Mouse (Mus musculus) heart, embryonic 12.5 days (tissue): ENCODE data around the gene Ica1. TPM values are rescaled to one million over a fixed set of nuclear protein-coding genes. Genes with fewer than 3 reads are reported as not detected.

Experiments
- ATAC-seq: fragments of 200-750 bp; cut with Nextera tagmentation; 2 replicates; pipeline ENCODE4 v1.8.0; 2017; ENCODE audit warnings: moderate TSS enrichment, moderate library complexity; ENCODE audit not compliant: insufficient number of reproducible peaks, low FRiP score
- H3K27ac ChIP-seq: fragments of 300-500 bp; sonication (generic); 2 replicates; pipeline ENCODE4 v1.5.1; 2016; ENCODE audit warnings: mild to moderate bottlenecking, moderate library complexity; ENCODE audit not compliant: poor library complexity, severe bottlenecking
- H3K27me3 ChIP-seq: fragments of 300-500 bp; sonication (generic); replicated peaks from 2 replicates; pipeline ENCODE4 v1.6.1; 2016; ENCODE audit warnings: mild to moderate bottlenecking, moderate library complexity
- H3K36me3 ChIP-seq: fragments of 300-500 bp; sonication (generic); 2 replicates; pipeline ENCODE4 v1.6.1; 2016; ENCODE audit warnings: mild to moderate bottlenecking, moderate library complexity
- H3K4me1 ChIP-seq: fragments of 300-500 bp; sonication (generic); replicated peaks from 2 replicates; pipeline ENCODE4 v1.6.1; 2016; ENCODE audit warnings: mild to moderate bottlenecking
- H3K4me2 ChIP-seq: fragments of 300-500 bp; sonication (generic); 2 replicates; pipeline ENCODE4 v1.6.1; 2016; ENCODE audit warnings: mild to moderate bottlenecking, moderate library complexity
- H3K4me3 ChIP-seq: fragments of 300-500 bp; sonication (generic); 2 replicates; pipeline ENCODE4 v1.5.1; 2016; ENCODE audit warnings: mild to moderate bottlenecking
- H3K9ac ChIP-seq: fragments of 300-500 bp; sonication (generic); 2 replicates; pipeline ENCODE4 v1.6.1; 2016; ENCODE audit warnings: mild to moderate bottlenecking, moderate library complexity
- H3K9me3 ChIP-seq: fragments of 300-500 bp; sonication (generic); replicated peaks from 2 replicates; pipeline ENCODE4 v1.6.1; 2016; ENCODE audit warnings: mild to moderate bottlenecking, moderate library complexity
- WGBS: fragments of 180-500 bp; shearing (Covaris S2); methylation state at CpG from one replicate; pipeline ENCODE4 v1.1.7; 2016; 5-methylcytosine and 5-hydroxymethylcytosine counted together
- polyA plus RNA-seq: library from polyadenylated mRNA; unstranded; fragments of >200 nt; fragmentation: Nextera tagmentation; extraction: Ambion mirVana; gene quantifications from 2 replicates; pipeline ENCODE4 v1.2.1, GENCODE M21; 2016

The Ica1 gene
- polyA plus RNA-seq, 1 experiment from 2014 or later, result 30.5 TPM

DNA sequence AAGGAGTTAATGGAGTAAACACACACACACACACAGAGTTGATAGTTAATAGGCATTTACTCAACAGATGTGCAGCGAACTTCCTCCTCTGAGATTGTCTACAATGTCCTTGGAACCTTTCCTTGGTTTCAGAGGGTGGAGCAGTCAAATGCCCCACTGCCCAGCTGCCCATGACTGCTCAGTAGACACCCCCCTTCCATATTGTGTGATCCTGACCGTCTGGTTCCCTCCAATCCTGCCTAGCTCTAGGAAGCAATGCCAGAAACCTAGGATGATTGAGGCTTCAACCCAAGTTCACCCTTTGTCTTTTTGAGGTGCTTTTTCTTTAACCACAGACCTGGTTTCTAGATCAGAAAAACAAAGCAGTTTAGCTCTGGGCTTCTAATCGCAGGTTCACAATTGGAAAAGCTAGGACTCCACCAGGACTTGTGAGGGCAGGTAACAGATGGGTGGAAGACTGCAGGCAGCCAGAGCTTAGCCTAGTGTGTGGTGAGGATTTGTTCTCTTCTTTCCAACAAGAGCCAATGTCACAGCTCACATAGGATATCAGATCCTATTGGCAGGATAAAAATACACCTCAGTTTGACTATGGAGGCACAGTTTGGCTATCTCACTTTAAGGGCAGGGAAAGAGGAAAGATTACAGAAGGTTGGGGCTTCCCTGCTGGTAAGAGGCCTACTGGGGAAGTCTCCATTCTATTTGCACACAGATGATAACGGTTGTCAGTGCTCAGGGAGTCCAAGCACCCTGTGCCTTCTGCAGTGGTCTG, 158.5 kb downstream of the Ica1 start:
- no peak for ATAC-seq
- Histone ChIP-seq H3K9me3 (0 out of 2 replicates have a peak, but pooled peaks cover 2% of the 10 kb centered on the region), H3K9ac (no peak overlapping the region), H3K4me2 (no peak overlapping the region), H3K27ac (no peak overlapping the region), H3K36me3 (no peaks in the 10 kb centered on the region), H3K4me3 (no peak overlapping the region), H3K27me3 (no peaks in the 10 kb centered on the region), H3K4me1 (peaks cover 7% of the 10 kb centered on the region; the same call in 1 of the 2 replicates)
- 69% methylated on average over 4 of the region's 4 CpGs for WGBS

DNA sequence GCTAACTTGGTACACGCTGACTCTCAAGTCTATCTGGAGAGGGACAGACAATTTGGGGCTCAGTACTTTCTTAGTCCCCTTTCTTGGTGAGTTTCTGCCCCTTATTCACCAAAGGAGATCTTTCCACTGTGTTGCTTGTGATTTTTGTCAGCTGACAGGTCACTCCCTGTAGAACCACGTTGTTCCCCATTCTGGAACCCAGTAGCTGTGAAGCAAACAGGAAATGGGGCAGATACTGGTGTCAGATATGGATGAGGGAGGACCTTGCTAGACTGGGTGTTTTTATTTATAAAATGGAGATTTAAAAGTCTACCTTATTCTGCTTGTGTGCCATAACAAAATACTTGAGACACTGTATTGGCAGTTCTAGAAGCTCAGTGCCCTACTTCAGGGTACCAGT, 160.9 kb downstream of the Ica1 start:
- no peak overlapping the region for H3K9ac ChIP-seq
- H3K4me1 ChIP-seq, result peaks cover 7% of the 10 kb centered on the region; the same call in 1 of the 2 replicates
- no peak for ATAC-seq
- H3K36me3 ChIP-seq, result no peaks in the 10 kb centered on the region
- 55% methylated on average over 2 of the region's 2 CpGs for WGBS
- H3K27ac ChIP-seq, result no peak overlapping the region
- H3K27me3 ChIP-seq, result no peaks in the 10 kb centered on the region
- H3K4me2 ChIP-seq, result no peak overlapping the region
- H3K9me3 ChIP-seq, result 0 out of 2 replicates have a peak, but pooled peaks cover 2% of the 10 kb centered on the region
- no peak overlapping the region for H3K4me3 ChIP-seq

DNA sequence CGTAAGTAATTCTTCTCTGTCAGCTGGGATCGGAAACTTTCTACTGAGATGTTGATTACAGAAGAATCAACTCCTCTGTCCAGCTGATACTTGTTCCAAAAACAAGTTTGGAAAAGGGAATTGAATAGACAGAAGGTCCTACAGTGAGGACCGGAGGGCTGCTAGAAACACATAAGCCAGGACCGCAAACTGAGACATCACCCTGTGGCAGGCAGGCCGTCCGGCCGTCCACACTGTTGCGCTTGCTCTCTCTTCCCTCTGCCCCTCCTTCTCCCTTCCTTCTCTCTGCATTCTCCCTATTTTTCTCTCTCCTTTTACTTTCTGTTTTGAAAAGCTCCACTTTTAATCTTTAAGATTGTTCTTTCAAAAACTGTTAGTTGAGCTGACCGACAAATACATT, 186.6 kb downstream of the Ica1 start:
- H3K27ac ChIP-seq, result no peak overlapping the region
- no peak overlapping the region for H3K4me2 ChIP-seq
- no peaks in the 10 kb centered on the region for H3K27me3 ChIP-seq
- H3K4me3 ChIP-seq, result no peak overlapping the region
- H3K9ac ChIP-seq, result no peak overlapping the region
- no peaks in the 10 kb centered on the region for H3K9me3 ChIP-seq
- ATAC-seq, result no peak
- no peaks in the 10 kb centered on the region for H3K4me1 ChIP-seq
- 80% methylated on average over 9 of the region's 9 CpGs for WGBS
- H3K36me3 ChIP-seq, result peaks cover 7% of the 10 kb centered on the region

DNA sequence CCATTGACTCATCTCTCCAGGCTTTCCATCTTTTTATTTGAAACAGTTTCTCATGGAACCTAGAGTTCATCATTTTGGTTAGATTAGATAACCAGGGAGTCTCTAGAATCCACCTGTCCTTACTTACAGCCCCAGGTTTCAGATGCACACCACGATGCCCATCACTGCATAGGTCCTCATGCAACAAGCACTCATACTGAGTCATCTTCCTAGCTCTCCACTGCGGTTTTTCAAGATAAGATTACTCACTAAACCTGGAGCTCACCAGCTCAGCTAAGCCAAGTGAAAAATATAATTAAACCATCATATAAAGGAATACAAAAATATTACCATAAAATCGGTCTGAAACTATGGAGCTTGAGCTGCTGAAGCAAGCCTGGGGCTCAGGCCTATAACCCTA, 194.4 kb downstream of the Ica1 start:
- no peak for ATAC-seq
- Histone ChIP-seq H3K9ac (no peak overlapping the region), H3K4me1 (no peaks in the 10 kb centered on the region; the same call in 1 of the 2 replicates), H3K27ac (no peak overlapping the region), H3K9me3 (no peaks in the 10 kb centered on the region), H3K4me2 (no peak overlapping the region), H3K27me3 (no peaks in the 10 kb centered on the region), H3K4me3 (no peak overlapping the region), H3K36me3 (peaks cover 9% of the 10 kb centered on the region)
- WGBS, result 64% methylated on average over 3 of the region's 3 CpGs

DNA sequence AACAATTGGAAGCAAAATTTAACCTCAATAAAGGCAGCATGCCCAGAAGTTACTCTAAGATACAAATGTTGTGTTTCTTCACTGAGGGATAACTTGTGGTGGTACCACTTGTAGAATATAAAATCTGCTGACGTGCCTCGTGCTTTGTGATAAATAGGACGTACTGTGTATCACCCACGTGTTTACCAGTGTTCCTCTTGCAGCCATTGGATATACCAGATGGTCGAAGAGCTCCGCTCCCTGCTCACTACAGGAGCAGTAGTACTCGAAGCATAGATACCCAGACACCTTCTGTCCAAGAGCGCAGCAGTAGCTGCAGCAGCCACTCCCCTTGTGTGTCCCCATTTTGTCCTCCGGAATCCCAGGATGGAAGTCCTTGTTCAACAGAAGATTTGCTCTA, 195.9 kb downstream of the Ica1 start:
- H3K9me3 ChIP-seq, result no peaks in the 10 kb centered on the region
- H3K27ac ChIP-seq, result no peak overlapping the region
- ATAC-seq, result no peak
- H3K4me3 ChIP-seq, result no peak overlapping the region
- no peak overlapping the region for H3K9ac ChIP-seq
- no peaks in the 10 kb centered on the region for H3K27me3 ChIP-seq
- peaks cover 9% of the 10 kb centered on the region for H3K36me3 ChIP-seq
- WGBS, result 91% methylated on average over 9 of the region's 9 CpGs
- no peaks in the 10 kb centered on the region; the same call in 1 of the 2 replicates for H3K4me1 ChIP-seq
- no peak overlapping the region for H3K4me2 ChIP-seq

Other genes with a start within 250 kb of the Ica1 start
- 0.09 TPM in 1 of 2 replicates, not detected in the other for gene Nxph1, start 169.9 kb upstream of the Ica1 start, polyA plus RNA-seq